Mouse (Mus musculus): ENCODE measurements around the gene Prelp. TPM values are rescaled to one million over a fixed set of nuclear protein-coding genes. Genes with fewer than 3 reads are reported as not detected.

Prelp gene
- total RNA-seq, 2 experiments from 2014 or later = 25.0 to 29.5 TPM

GRCm38 (mm10) chr1:133869221-133869620 lies 52.0 kb downstream of the Prelp start:
- DNase-seq = no peak
- intact Hi-C loops (cut with DNase I) = no loop called here

- peak in 1 of 2 experiments; percentile 16 for DNase-seq
These were observed 57.8 kb downstream of the Prelp start for GRCm38 (mm10) chr1:133863257-133863997.

GRCm38 (mm10) chr1:133861028-133861427 lies 60.2 kb downstream of the Prelp start:
- intact Hi-C loops (cut with DNase I) = no loop called here
- DNase-seq = no peak

More at GRCm38 (mm10) chr1:133863257-133863997, 57.8 kb downstream of the Prelp start:
- intact Hi-C loops (cut with DNase I) = loop anchor here (2.0 kb wide), 1 partner anchor 29 kb away; no protein-coding TSS in a partner anchor

Other genes starting within 250 kb of the Prelp start
- gene Lax1, start 231.3 kb downstream of the Prelp start, total RNA-seq (2021) = under 1 TPM; 0.19 to 0.51 TPM
- gene Atp2b4, start 120.4 kb downstream of the Prelp start, total RNA-seq (2021) = 10 to 100 TPM; 29.9 to 32.2 TPM
- under 1 TPM; 0.17 to 0.55 TPM for gene Optc, start 13.4 kb downstream of the Prelp start, total RNA-seq (2021)
- 10 to 100 TPM; 13.5 to 17.4 TPM for gene Fmod, start 115.8 kb upstream of the Prelp start, total RNA-seq (2021)
- gene Btg2, start 157.7 kb upstream of the Prelp start, total RNA-seq (2021) = 10 to 100 TPM; 37.3 to 47.7 TPM
- gene Chit1, start 189.8 kb upstream of the Prelp start, total RNA-seq (2021) = not detected